Mouse (Mus musculus): ENCODE measurements at regions not wholly inside any gene's neighbourhood (a gene's known extent, or its start where the extent isn't known, plus 50 kb on each side); places are given as distances from the start of the nearest gene placed in this dataset.

DNA sequence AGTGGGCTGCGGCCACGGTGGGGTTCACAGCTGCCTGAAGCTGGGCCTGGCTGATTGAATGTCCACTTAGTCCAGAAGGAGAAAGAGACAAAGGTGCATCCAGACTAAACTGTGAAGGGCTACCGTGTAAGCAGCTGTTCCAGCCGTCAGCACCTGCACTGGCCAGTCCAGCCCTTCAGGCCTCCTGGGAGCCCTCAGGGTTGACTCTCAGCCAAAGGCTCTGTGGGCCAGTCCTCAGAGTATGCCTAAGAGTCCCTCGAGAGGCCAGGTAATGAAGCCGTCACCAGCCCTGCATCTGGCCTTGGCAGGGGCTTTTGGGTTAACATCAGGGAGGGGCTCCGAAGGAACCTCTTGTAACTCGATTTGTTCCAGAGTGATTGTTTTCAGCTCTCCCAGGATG lies 187.4 kb downstream of the Gpd2 start:
- no peak for DNase-seq (ENCODE audit: low read depth)

DNA sequence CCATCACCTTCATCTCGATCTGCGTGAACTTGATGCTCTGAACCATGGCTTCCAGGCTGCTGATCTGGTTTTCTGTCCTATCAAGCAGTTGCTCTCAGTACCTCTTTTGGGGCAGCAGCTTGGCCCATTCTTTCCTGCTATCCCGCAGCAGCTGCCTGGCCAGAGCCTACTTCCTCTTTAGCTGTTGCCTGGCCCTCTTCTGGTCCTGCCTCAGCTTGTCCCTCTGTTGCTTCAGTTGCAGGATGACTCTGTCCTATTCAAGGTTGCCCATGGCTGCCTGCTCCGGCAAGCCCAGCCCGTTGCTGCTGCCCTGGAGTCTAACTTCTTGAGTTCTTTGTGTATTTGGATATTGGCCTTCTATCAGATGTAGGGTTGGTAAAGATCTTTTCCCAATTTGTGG lies 188.0 kb downstream of the Gpd2 start:
- no peak for DNase-seq (ENCODE audit: low read depth)

DNA sequence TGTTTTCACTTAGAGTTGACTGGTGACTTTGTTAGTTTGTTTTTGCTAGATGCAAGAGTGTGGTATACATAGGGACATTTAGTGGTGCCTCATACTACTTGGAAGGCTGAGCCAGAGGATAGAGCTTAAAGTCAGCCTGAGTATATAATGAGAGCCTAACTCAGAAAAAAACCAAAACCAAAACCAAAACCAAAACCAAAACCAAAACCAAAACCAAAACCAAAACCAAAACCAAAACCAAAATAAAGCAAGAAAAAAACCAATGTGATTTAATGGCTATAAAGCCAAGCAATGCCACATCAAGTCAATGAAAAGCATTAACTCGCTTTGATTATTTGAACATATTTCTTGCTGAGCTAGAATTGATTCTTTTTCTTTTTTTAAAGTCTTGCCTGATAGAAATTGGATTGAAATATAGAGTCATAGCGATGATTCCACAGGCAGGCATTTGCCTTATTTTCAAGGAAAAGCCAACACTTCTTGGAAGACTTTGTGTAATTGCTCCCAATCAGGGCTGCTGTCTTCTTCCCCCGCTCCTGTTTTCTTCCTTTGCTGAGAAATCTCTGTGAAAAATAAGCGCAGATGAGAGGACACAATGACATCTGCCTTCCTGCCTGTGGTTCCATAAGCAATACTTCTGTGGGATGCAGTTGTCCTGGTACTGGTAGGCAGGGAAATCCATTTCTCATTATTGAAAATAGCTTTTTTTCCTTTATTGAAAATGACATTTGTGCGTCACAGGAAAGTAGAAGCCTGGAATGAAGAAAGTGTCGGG lies 213.7 kb downstream of the Gpd2 start:
- DNase-seq (ENCODE audit: low read depth): peak; percentile 3

DNA sequence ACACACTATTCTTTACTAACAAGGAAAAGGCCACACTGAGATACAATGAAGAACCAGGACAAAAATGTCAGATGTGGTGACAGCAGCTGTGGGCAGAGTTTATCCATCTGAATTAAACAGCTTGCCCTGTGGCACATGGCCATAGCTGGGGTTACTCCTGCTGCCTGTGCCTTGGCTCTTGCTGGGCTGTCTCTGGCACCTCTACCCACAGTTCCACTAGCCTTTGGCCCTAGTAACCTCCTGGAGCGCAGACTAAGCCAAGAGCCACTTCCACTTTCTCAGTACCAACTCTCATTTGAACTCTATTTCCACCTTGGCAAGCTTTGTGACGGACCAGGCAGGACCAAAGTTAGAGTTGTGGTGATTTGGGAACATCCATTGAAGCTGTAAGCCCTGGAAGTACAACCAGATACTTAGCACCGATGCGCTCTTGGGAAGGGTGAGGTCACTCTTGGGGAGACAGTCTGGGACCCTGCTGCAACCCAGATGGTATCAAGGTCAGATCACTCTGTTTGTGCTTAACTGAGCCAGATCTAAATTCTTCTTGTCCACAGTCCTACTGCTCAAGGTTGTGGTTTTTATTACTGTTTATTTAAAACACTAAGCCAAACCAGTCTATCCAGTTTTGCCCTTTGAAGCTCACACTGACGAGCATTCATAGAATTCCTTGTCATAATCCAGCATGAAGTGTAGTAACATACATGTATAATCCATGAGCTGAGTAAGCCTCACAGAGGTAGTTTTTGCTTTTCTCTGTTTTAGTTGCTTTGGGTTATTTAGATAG lies 216.7 kb downstream of the Gpd2 start:
- no peak for DNase-seq (ENCODE audit: low read depth)

DNA sequence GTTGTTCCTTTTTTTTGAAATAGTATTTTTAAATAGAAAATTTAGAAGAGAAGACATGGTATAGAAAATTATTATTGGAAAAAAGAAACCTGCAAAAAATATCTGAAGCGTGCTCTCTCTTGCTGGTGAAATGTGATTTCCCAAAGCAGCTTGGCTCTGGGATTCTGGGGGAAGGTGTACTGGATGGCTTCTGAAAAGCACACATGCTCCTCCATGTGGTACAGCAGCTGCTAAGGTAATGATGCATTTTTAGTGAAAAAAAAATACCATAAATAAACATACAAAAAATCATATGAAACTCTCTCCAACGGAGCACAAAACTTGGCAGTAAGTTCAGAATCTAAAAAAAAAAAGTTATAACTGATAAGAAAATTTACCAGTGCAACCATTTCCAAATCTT lies 222.5 kb downstream of the Gpd2 start:
- DNase-seq (ENCODE audit: low read depth): no peak

DNA sequence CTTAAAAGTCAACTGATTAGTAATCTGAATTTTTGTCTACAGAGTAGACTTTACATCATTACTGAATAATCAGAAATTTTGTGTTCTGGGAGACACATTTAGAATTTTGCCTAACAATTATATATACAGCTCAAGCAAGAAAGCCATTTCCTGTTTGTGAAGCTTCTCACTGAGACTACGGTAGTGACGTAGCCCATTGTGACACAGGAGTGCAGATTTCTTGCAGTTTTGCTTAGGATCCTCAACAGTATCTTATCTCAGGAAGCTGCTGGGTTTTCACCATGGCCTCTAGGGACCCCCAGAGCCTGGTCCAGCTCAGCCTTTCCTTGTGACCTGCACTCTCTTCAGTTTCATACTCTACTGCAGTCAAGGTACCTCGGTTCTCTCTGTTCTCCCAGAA lies 236.4 kb downstream of the Gpd2 start:
- no peak for DNase-seq (ENCODE audit: low read depth)

DNA sequence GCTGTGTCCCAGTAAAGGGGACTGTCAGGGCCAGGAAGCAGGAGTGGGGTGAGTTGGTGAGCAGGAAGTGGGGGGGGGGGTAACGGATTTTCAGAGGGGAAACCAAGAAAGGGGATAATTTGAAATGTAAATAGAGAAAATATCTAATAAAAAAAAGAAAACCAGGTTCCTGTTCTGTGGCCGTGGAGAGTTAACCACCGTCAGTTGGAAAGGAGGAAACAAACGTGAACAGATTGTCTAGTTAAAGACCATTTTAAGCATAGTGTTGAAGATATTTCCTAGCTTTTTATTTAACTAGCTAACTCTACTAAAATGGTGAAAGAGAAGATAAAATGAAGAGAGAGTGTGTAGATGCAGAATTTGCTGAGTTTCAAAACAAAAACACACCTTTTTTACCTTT lies 254.7 kb downstream of the Gpd2 start:
- no peak for DNase-seq (ENCODE audit: low read depth)

DNA sequence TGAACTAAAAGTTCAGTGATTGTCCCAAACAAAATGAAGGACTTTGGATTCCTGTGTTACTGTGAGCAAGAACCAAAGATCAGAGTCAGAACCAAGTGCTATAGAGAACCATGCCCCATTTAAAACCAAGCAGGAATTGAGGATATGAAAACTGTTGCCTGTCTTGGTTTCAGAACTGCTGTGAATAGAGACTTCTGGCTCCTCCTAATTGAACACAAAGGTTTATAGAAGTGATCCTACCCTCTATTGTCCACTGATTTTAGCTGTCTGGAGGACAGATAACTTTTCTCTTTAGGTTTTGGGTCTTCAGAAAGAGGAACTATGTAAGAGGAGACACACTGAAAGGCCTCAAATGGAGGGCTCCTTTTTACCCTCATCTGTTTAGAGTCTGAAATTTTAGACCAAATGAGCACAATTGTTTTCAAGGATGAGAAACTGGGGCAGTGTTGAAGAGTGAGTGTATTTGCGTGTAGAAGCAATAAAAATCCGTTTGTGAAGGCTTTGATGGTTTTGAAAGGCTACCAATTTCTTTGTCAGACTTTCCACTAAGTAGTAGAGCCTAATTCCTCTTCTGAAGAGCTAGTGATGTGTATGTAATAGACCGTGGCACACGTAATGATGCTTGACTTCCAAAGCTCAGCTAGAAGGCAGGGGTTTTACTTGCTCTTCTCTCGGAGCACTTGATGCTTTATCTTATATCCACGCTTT lies 255.6 kb downstream of the Gpd2 start:
- no peak for DNase-seq (ENCODE audit: low read depth)

DNA sequence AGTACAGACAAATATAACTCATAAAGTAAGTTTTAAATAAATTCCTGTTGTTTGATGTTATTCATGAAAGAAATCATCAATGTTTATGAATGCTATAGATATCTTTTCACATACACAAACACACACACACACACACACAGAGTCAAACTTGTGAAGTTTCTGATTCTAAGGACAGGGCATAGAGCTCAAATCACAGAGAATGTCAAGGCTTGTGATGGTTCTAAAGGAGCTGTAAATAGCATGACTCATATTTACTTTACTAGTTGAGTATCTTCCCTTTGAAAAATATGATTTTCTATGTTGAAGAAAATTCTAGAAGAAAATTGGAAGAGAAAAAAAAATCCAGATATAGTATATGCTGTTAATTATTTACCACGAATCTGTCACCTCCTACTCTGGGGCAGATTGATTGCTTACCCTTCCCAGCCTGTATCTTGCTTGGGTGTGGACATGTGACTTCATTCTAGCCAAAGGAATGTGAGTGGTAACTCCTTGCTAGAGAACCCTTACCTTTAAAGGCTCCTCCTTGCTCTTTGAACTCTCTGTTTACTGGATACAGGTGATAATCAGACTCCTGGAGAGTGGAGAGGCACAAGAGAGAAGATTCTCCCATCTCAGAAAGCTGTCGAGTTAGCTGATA lies 259.0 kb downstream of the Gpd2 start:
- no peak for DNase-seq (ENCODE audit: low read depth)

DNA sequence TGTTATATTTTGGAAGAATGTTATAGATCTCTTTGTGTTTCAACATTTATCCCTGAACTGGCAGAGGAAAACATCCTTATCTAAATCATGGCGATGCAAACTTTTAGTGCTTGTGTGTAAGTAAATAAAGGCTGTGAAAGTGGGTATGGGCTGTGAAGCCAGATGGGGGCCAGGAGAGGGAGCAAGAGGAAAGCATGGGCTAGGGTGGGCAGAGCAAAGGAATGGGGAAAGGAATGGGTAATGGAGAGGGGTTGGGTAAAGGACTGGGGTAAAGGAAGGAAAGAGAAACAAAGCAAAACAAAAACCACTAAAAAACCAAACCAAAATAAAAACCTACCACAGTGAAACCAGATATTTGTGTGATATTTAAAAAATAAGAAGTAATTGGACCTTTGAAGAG lies 260.5 kb downstream of the Gpd2 start:
- DNase-seq (ENCODE audit: low read depth): no peak

DNA sequence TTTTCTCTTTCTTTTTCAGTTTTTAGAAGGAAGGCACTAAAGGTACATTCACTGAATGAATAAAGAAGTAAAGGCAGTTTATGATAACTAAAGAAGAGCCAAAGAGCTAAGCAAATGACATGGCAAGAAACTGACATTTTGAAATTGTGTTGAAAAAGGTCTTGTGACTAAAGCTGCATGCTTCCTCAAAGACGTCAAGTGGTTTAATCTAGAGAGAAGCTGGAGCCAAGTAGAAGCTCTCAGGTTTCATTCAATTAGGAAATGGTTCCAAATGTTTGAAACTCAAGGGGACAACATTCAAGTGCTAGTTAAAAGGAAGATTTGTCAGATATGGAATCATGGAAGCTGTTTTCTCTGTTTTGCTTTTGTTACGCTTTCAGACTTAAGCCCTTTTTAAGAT lies 267.2 kb downstream of the Gpd2 start:
- no peak for DNase-seq (ENCODE audit: low read depth)

DNA sequence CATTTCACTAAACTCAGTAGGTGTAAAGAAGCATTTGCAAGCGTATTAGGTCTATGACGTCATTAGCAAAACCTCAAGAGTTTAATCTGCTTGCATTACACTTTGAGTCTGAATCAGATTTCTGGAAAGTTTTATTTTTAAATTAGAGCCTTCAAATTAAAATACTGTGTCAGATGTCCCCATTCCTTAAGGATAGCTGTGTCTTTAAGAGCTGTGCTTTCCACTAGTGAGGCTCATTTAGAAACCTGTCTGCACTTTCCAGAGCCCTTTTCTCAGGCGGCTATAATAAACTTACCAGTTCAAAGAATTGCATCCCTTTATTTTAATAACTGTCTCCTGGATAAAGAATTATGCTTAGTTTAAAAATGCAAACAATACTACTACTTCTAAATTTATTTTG lies 285.0 kb downstream of the Gpd2 start:
- no peak for DNase-seq (ENCODE audit: low read depth)

DNA sequence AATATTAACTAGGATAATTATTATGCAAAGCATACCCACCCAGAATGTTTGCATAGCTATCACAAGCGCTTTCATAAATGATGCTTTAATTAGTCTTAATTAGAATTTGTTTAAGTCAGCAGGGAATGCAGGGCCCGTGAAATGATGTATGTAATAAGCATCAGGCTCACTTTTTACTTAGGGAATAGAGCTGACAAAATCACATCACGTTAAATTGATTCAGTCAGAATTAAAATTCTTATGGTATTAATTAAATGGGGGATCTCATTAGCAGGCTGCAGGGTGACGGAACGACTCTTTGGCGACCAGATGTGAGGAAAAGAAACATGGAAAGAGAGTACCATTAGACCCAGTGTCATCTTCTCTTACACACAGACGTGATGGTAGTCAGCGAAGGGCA lies 285.5 kb downstream of the Gpd2 start:
- DNase-seq (ENCODE audit: low read depth): no peak

DNA sequence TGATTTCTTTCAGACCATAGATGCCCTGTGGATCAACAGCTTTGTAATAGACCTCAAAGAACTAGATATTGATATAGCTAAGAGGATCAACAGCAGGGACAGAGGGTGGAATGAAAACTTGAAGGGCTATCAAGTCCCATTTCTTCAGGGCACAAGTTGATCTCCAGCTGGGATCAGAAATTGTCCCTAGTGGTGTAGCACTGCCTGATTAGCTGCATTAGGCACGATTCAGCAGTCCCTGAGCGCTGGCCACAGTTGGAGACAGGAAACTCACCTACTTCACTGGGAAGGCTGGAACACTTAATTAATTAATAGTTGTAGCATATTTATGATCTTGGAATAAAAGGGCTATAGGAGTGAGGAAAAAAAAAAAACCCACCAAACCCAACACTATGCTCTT lies 290.5 kb downstream of the Gpd2 start:
- no peak for DNase-seq (ENCODE audit: low read depth)

DNA sequence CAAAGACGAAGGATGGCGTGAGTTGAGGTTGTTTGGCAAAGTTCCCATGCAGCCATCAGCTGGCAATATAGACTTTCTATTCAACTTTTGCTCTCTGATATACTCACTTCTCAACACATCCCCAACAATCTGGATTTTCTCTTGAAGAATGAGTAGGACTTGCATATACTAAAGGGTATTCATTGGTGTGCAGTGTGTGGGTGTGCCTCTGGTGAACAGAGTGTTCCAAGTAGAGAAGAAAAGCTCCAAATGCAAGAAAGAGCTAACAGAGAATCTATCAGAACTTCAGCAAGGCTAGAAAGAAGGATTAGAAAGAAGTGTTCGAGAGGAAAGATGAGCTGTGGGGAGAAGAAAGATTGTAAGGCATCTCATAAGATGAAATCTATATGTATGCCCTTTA lies 302.4 kb downstream of the Gpd2 start:
- DNase-seq (ENCODE audit: low read depth): no peak

DNA sequence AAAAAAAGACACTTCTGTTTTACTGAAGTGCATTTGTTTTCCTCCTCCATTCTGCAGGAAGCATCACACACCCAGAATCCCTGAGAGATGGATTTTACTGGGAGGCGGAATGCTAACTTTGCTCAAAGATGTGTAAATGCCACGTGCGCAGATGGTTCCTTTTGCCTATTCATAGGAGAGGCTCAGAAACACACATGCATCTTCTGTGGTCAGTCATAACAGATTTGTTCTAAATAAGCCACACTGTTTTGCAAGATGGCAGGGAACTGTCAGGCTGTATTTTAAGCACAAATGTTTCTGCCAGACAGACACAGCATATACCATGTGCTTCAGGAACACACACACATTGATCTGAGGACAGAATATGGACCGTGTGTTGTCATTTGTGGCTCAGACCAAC lies 327.8 kb downstream of the Gpd2 start:
- DNase-seq (ENCODE audit: low read depth): no peak

DNA sequence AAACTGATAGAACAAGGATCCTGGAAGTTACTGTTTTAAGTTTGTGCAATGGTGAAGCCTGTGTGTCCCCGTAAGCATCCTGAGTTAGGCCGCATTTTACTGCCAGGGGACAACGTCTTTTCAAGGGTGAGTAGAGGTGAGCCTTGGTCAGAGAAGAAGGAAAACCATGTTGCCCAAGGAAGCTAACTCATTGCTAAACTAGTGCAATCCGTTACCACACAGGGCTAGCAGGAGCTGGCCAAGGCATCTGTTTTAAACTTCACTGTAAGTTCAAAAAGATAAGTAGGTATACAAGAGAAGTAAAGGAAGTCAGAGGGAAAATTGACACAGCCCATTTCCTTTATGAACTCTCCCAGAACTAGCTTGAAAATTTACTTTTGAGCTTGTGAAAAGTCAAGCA lies 328.7 kb downstream of the Gpd2 start:
- no peak for DNase-seq (ENCODE audit: low read depth)

DNA sequence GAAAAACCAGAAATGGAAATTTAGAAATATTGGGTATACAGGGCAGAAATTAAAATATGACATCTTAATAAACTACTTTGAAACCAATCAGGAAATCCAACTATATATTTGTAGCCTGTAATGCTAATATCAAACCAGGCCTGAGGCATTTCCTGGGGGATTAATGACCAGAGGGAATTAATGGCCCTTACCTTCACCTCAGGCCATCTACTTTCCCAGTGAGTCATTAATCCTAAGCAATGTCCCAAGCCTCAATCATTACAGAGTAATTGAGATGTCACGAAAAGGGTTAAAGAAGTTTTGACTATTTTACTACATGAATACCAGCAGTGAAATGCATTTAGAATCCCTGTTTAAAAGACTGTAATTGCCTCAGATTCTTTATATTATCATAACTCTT lies 329.7 kb downstream of the Gpd2 start:
- DNase-seq (ENCODE audit: low read depth): no peak

DNA sequence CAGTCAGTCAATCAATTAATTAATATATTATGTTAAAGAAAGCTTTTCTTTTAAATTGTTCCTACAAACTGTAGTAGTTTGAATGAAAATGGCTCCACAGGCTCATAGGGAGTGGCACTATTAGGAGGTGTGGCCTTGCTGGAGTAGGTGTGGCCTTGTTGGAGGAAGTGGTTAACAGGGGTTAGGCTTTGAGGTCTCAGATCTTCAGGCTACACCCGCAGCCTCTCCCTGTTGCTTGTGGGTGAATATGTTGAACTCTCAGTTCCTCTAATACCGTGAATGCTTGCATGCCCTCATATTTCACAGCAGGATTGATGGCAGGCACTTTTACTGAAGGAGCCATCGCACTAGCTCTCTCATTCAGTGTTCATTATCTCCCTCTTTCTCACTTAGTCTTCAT lies 349.6 kb downstream of the Gpd2 start:
- DNase-seq (ENCODE audit: low read depth): no peak

DNA sequence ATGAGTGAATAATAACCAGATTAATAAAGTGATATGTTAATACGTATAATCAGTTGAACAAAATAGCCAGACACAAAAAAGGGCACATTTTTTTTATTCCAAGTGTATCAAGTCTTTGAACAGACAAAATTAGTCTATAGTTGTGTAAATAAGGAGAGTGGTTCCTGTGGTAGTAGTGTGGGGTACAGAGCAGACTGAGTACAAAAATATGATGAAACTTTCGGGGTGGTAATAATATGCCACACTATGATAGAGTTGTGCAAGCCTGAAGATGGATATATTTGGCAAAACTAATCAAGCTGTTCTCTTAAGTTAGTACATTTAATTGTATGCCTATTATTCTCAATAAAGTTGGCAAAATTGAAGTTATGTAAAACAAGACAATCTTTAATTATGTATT lies 356.1 kb downstream of the Gpd2 start:
- no peak for DNase-seq (ENCODE audit: low read depth)

DNA sequence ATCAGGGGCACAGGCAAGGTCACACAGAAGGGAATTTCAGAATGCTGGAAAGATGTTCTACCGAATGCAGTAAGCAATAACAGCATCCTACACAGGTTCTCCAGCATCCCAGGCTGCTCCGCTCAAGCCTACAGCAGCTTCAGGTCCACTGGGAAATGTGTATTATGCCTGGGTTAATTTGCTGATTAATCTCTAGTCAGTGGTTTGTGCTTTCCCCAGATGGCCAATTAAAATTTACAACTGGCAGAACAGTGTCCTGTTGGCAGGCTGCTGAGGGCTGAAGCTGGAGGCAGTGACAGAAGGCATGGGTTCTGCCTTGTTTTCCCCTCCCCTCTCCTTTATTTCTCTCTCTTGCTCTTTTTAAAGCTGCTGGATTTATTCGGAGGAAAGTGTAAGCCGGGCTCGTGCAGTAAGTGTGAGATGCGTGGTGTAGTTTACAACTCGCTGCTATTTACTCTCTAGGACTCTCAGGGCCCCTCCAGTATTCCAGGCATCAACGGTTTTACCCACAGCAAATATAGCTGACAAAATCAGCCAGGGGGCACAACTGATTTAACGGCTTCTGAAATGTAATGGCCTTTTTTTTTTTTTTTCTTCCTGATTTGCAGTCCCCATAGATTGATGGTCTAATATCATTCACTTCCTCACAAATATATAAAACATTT lies 360.4 kb downstream of the Gpd2 start:
- no peak for DNase-seq (ENCODE audit: low read depth)

DNA sequence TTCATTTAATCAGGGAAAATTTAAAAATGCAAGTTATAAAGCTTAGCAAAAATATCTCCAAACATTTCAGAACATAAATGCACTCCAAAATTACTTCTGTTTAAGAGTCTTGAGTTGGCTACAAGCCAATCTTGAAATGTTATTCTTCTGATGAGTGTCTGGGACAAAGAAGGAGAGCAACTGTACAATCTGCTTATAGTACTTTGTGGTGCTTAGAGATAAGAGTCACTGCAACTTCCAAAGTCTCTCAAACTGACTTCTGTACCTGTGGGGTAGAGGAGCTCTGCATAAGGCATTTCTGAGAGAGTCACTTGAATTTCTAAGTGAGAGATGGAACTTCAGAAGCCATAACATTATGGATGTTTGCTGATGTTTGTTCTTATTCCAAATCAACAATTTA lies 374.2 kb downstream of the Gpd2 start:
- DNase-seq (ENCODE audit: low read depth): no peak

Measured in induced T-regulatory cell, adult 2 months (primary cell).